Mouse (Mus musculus): ENCODE data around the gene Pbx1. TPM values are rescaled to one million over a fixed set of nuclear protein-coding genes. Genes with fewer than 3 reads are reported as not detected.
A peak's percentile ranks its signal among the peaks of the same experiment; 100 is the strongest.

The Pbx1 gene
- polyA plus RNA-seq, 1 experiment from 2014 or later: 43.7 TPM

DNA sequence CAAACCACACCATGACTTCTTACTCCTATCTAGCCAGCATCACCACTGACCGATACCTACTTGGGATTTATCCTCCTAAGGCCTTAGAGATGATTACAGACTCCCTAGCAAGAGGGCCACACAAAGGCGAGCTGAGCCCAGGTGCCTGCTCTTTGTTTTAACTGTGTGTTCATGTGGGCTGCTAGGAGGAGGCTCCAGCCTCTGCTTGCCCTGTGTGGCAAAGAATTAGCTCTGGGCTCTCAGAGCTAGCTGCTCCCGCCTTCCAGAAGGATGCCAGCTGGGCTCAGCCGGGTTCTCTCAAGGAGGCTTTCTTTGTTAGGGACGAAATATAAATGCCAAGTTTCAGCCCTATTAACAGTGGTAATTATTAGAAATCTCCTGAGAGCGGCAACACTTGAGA is 14.4 kb downstream of the Pbx1 start:
- no peaks in the 10 kb centered on the region for H3K9me3 ChIP-seq (ENCODE audit: control insufficient read depth, low read length)
- no peak overlapping the region for H3K4me2 ChIP-seq (ENCODE audit: low read depth, severe bottlenecking)
- 42% methylated on average over 6 of the region's 6 CpGs for WGBS
- H3K9ac ChIP-seq (ENCODE audit: low read length): no peak overlapping the region
- ATAC-seq (ENCODE audit: insufficient number of reproducible peaks, low FRiP score, low TSS enrichment, low read depth): no peak
- H3K36me3 ChIP-seq (ENCODE audit: control insufficient read depth, insufficient read depth, low read length): 0 out of 2 replicates have a peak, but pooled peaks cover 3% of the 10 kb centered on the region
- peaks cover 23% of the 10 kb centered on the region for H3K4me1 ChIP-seq (ENCODE audit: control insufficient read depth, insufficient read depth, low read length)
- no peak overlapping the region for H3K4me3 ChIP-seq (ENCODE audit: low read depth, low read length)
- DNase-seq (ENCODE audit: low spot score): no peak
- no peaks in the 10 kb centered on the region for H3K27me3 ChIP-seq (ENCODE audit: control insufficient read depth, insufficient read depth, low read length)
- no peak overlapping the region for H3K27ac ChIP-seq (replicated peaks; ENCODE audit: low read depth, low read length)

DNA sequence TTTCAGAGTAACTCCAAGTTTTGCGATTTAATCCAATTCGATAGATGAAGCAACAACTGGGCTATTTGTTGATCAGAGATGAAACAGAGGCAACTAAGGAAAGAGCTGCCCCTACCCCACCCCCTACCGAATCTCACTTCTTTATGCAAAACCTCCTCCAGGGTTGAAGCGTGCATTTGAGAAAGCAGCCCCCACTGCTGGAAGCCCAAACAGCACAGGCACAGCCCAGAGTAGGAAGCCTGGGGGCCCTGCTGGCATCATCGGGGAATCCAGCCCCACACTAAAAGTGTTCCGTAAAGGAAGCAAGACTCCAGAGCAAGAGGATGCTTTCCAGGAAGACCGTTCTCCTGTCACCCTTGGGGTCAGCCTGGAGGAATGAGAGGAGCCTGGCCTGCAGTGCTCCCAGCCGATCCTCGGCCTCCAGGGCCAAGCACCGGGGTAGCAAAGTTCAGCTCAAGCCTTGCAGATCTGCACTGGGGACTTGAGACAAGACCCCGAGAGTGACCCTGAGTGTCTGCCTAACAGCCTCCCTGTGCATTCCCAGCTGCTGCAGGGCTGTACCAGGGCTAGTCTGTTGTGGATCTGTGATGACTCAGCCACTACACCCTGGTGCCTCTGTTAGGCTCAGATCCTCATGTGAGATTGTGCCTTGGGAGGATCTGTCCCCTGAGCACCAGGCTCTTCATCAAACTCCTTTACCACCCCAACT is 15.2 kb downstream of the Pbx1 start:
- peaks cover 23% of the 10 kb centered on the region for H3K4me1 ChIP-seq (ENCODE audit: control insufficient read depth, insufficient read depth, low read length)

GRCm38 (mm10) chr1:168410611-168411010 is 21.5 kb downstream of the Pbx1 start:
- Histone ChIP-seq H3K9me3 (ENCODE audit: control insufficient read depth, low read length) (no peaks in the 10 kb centered on the region), H3K4me1 (ENCODE audit: control insufficient read depth, insufficient read depth, low read length) (peaks cover 25% of the 10 kb centered on the region), H3K9ac (ENCODE audit: low read length) (no peak overlapping the region), H3K27ac (replicated peaks; ENCODE audit: low read depth, low read length) (no peak overlapping the region), H3K4me3 (ENCODE audit: low read depth, low read length) (no peak overlapping the region), H3K4me2 (ENCODE audit: low read depth, severe bottlenecking) (no peak overlapping the region), H3K27me3 (ENCODE audit: control insufficient read depth, insufficient read depth, low read length) (no peaks in the 10 kb centered on the region), H3K36me3 (ENCODE audit: control insufficient read depth, insufficient read depth, low read length) (0 out of 2 replicates have a peak, but pooled peaks cover 3% of the 10 kb centered on the region)
- DNase-seq (ENCODE audit: low spot score): no peak
- 6% methylated on average over 10 of the region's 10 CpGs for WGBS
- ATAC-seq (ENCODE audit: insufficient number of reproducible peaks, low FRiP score, low TSS enrichment, low read depth): peak; percentile 28; the same call in 1 of the 2 replicates

More for the DNA sequence above, 15.2 kb downstream of the Pbx1 start:
- DNase-seq (ENCODE audit: low spot score): no peak
- no peaks in the 10 kb centered on the region for H3K27me3 ChIP-seq (ENCODE audit: control insufficient read depth, insufficient read depth, low read length)
- H3K36me3 ChIP-seq (ENCODE audit: control insufficient read depth, insufficient read depth, low read length): 0 out of 2 replicates have a peak, but pooled peaks cover 3% of the 10 kb centered on the region
- H3K27ac ChIP-seq (replicated peaks; ENCODE audit: low read depth, low read length): no peak overlapping the region
- no peaks in the 10 kb centered on the region for H3K9me3 ChIP-seq (ENCODE audit: control insufficient read depth, low read length)
- H3K4me2 ChIP-seq (ENCODE audit: low read depth, severe bottlenecking): no peak overlapping the region
- 0 out of 2 replicates have a peak, but pooled peaks have one; percentile 39 for ATAC-seq (ENCODE audit: insufficient number of reproducible peaks, low FRiP score, low TSS enrichment, low read depth)
- WGBS: 15% methylated on average over 11 of the region's 11 CpGs
- no peak overlapping the region for H3K4me3 ChIP-seq (ENCODE audit: low read depth, low read length)
- H3K9ac ChIP-seq (ENCODE audit: low read length): no peak overlapping the region

GRCm38 (mm10) chr1:168410054-168410453 is 22.0 kb downstream of the Pbx1 start:
- Histone ChIP-seq H3K4me3 (ENCODE audit: low read depth, low read length) (no peak overlapping the region), H3K9ac (ENCODE audit: low read length) (no peak overlapping the region), H3K36me3 (ENCODE audit: control insufficient read depth, insufficient read depth, low read length) (0 out of 2 replicates have a peak, but pooled peaks cover 3% of the 10 kb centered on the region), H3K4me1 (ENCODE audit: control insufficient read depth, insufficient read depth, low read length) (peaks cover 24% of the 10 kb centered on the region), H3K9me3 (ENCODE audit: control insufficient read depth, low read length) (no peaks in the 10 kb centered on the region), H3K4me2 (ENCODE audit: low read depth, severe bottlenecking) (no peak overlapping the region), H3K27ac (replicated peaks; ENCODE audit: low read depth, low read length) (no peak overlapping the region), H3K27me3 (ENCODE audit: control insufficient read depth, insufficient read depth, low read length) (no peaks in the 10 kb centered on the region)
- 0% methylated on average over 1 of the region's 1 CpGs for WGBS
- ATAC-seq (ENCODE audit: insufficient number of reproducible peaks, low FRiP score, low TSS enrichment, low read depth) (no peak), DNase-seq (ENCODE audit: low spot score) (no peak)

DNA sequence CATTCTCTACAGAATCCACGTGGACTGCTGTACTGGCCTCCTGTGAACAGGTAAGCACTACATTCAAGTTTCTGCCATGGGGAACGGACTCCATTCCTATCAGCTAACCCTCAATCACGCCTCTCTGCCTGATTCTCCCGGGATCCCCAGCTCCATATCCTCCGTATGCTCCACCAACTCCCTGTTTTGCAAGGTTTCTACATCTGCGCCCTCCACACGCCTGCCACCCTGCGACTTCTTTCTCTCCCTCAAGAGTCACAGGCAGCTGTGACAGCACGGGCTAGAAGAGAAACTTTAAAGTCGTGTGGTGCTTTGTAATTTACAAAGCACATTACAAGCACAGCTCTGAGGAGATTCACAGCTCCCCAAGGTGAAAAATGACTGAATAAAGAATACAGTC is 23.3 kb downstream of the Pbx1 start:
- no peak overlapping the region for H3K27ac ChIP-seq (replicated peaks; ENCODE audit: low read depth, low read length)
- 0 out of 2 replicates have a peak, but pooled peaks cover 2% of the 10 kb centered on the region for H3K36me3 ChIP-seq (ENCODE audit: control insufficient read depth, insufficient read depth, low read length)
- no peak overlapping the region for H3K4me2 ChIP-seq (ENCODE audit: low read depth, severe bottlenecking)
- H3K9me3 ChIP-seq (ENCODE audit: control insufficient read depth, low read length): no peaks in the 10 kb centered on the region
- no peak overlapping the region for H3K9ac ChIP-seq (ENCODE audit: low read length)
- WGBS: 72% methylated on average over 10 of the region's 10 CpGs
- H3K27me3 ChIP-seq (ENCODE audit: control insufficient read depth, insufficient read depth, low read length): no peaks in the 10 kb centered on the region
- H3K4me1 ChIP-seq (ENCODE audit: control insufficient read depth, insufficient read depth, low read length): peaks cover 25% of the 10 kb centered on the region
- no peak overlapping the region for H3K4me3 ChIP-seq (ENCODE audit: low read depth, low read length)
- ATAC-seq (ENCODE audit: insufficient number of reproducible peaks, low FRiP score, low TSS enrichment, low read depth): no peak
- no peak for DNase-seq (ENCODE audit: low spot score)

GRCm38 (mm10) chr1:168407958-168408357 is 24.1 kb downstream of the Pbx1 start:
- Histone ChIP-seq H3K4me1 (ENCODE audit: control insufficient read depth, insufficient read depth, low read length) (peaks cover 26% of the 10 kb centered on the region), H3K27ac (replicated peaks; ENCODE audit: low read depth, low read length) (no peak overlapping the region), H3K27me3 (ENCODE audit: control insufficient read depth, insufficient read depth, low read length) (no peaks in the 10 kb centered on the region), H3K9me3 (ENCODE audit: control insufficient read depth, low read length) (no peaks in the 10 kb centered on the region), H3K36me3 (ENCODE audit: control insufficient read depth, insufficient read depth, low read length) (no peaks in the 10 kb centered on the region), H3K4me2 (ENCODE audit: low read depth, severe bottlenecking) (no peak overlapping the region), H3K4me3 (ENCODE audit: low read depth, low read length) (no peak overlapping the region), H3K9ac (ENCODE audit: low read length) (no peak overlapping the region)
- DNase-seq (ENCODE audit: low spot score): no peak
- no peak for ATAC-seq (ENCODE audit: insufficient number of reproducible peaks, low FRiP score, low TSS enrichment, low read depth)
- WGBS: 78% methylated on average over 7 of the region's 7 CpGs

DNA sequence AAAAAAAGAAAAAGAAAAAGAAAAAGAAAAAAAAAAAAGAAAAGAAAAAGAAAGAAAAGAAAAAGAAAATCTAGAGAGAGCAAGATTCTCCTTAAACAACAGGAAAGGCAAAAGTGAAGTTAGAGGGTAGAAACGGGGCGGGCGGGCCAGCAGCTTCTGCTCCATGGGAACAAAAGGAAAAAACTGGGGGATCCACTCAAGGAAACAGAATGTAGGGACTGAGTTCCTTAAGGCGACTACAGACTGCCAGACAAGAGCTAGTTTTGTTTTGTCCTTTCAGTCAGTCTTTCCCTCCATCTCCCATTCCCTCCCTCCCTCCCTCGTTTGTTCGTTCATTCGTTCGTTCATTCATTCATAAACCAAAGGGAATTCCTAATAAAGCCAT is 25.8 kb downstream of the Pbx1 start:
- Histone ChIP-seq H3K27me3 (ENCODE audit: control insufficient read depth, insufficient read depth, low read length) (no peaks in the 10 kb centered on the region), H3K36me3 (ENCODE audit: control insufficient read depth, insufficient read depth, low read length) (no peaks in the 10 kb centered on the region), H3K4me3 (ENCODE audit: low read depth, low read length) (no peak overlapping the region), H3K9ac (ENCODE audit: low read length) (no peak overlapping the region), H3K4me1 (ENCODE audit: control insufficient read depth, insufficient read depth, low read length) (peaks cover 35% of the 10 kb centered on the region), H3K9me3 (ENCODE audit: control insufficient read depth, low read length) (no peaks in the 10 kb centered on the region), H3K4me2 (ENCODE audit: low read depth, severe bottlenecking) (no peak overlapping the region), H3K27ac (replicated peaks; ENCODE audit: low read depth, low read length) (no peak overlapping the region)
- 51% methylated on average over 8 of the region's 8 CpGs for WGBS
- ATAC-seq (ENCODE audit: insufficient number of reproducible peaks, low FRiP score, low TSS enrichment, low read depth) (no peak), DNase-seq (ENCODE audit: low spot score) (no peak)

DNA sequence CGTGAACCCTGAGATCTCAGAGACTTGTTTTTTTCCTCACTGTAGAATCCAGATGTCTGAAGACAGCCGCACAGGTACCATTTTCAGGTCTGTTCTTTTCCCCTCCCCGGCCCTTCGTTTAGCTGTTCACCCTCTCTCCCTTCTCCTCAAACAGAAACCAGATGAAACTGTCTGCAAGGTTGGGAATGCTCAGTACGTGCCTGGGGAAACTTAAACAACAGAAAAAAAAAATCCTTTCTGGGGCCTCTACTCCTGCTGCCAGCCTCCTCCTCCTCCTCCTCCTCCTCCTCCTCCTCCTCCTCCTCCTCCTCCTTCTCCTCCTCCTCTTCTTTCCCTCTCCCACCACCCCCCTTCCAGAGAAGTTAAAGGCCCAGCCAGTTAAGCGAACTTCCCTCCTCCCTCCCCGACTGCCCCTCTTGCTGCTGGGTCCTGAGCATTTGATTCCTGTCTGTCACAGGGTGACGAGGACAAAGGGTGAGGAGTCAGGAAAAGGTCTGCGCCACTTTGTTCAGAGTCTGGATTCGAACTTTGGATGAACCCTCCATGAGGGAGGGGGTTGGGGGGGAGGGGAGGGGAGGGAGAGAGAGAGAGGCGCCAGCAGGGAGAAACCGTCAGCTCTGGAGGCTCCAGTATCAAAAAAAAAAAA is 26.3 kb downstream of the Pbx1 start:
- no peak; the same call in 1 of the 2 replicates for ATAC-seq (ENCODE audit: insufficient number of reproducible peaks, low FRiP score, low TSS enrichment, low read depth)
- H3K4me2 ChIP-seq (ENCODE audit: low read depth, severe bottlenecking): no peak overlapping the region
- peaks cover 2% of the 10 kb centered on the region; the same call in 1 of the 2 replicates for H3K36me3 ChIP-seq (ENCODE audit: control insufficient read depth, insufficient read depth, low read length)
- H3K4me3 ChIP-seq (ENCODE audit: low read depth, low read length): no peak overlapping the region
- no peak overlapping the region for H3K27ac ChIP-seq (replicated peaks; ENCODE audit: low read depth, low read length)
- H3K4me1 ChIP-seq (ENCODE audit: control insufficient read depth, insufficient read depth, low read length): peaks cover 32% of the 10 kb centered on the region
- WGBS: 8% methylated on average over 10 of the region's 12 CpGs
- DNase-seq (ENCODE audit: low spot score): peak; percentile 51
- H3K27me3 ChIP-seq (ENCODE audit: control insufficient read depth, insufficient read depth, low read length): no peaks in the 10 kb centered on the region
- H3K9ac ChIP-seq (ENCODE audit: low read length): no peak overlapping the region
- H3K9me3 ChIP-seq (ENCODE audit: control insufficient read depth, low read length): no peaks in the 10 kb centered on the region
